Mouse (Mus musculus) induced T-regulatory cell, adult 2 months (primary cell): ENCODE measurements around the gene Gm4907.
"Not testable (repeated sequence)": the region's sequence is repeated elsewhere in the genome, so short reads cannot be mapped to it uniquely, and the experiment has no call there.

ENCODE experiments used
- DNase-seq: peaks from one replicate; pipeline ENCODE4 v3.0.0-alpha.2; 2012; ENCODE audit warnings: low read depth

Gm4907 gene

GRCm38 (mm10) chrX:23882253-23882652, at the start of gene Gm4907:
TSS of gene Gm4907 (plus strand) at chrX:23882553.
- not testable (repeated sequence) for DNase-seq

- not testable (repeated sequence) for DNase-seq
Observed at GRCm38 (mm10) chrX:23833784-23834183, 48.6 kb upstream of the Gm4907 start.

GRCm38 (mm10) chrX:23840921-23841320, 41.4 kb upstream of the Gm4907 start:
- no peak for DNase-seq

GRCm38 (mm10) chrX:23954161-23954560, 71.8 kb downstream of the Gm4907 start:
- no peak for DNase-seq
